Mouse (Mus musculus): Measurements from ENCODE around the gene Olfr1272.
"Not testable (repeated sequence)": the region's sequence is repeated elsewhere in the genome, so short reads cannot be mapped to it uniquely, and the experiment has no call there.

The Olfr1272 gene

GRCm38 (mm10) chr2:90292741-90293140, at the start of gene Olfr1272:
Olfr1272 (minus strand) TSS chr2:90292841.
- DNase-seq = no peak

- DNase-seq = not testable (repeated sequence)
Observed at GRCm38 (mm10) chr2:90321900-90322299, 29.3 kb upstream of the Olfr1272 start, which contains the start of gene Gm13769. Gm13769 (plus strand) TSS chr2:90322200.

- DNase-seq = no peak
Observed at GRCm38 (mm10) chr2:90270932-90271331, 21.7 kb downstream of the Olfr1272 start, which contains the start of gene Olfr1271. Olfr1271 (minus strand) TSS chr2:90271032.

- no peak for DNase-seq
Observed at GRCm38 (mm10) chr2:90257492-90257891, 35.1 kb downstream of the Olfr1272 start, which contains the start of gene Olfr142. Olfr142 (minus strand) TSS chr2:90257592.

All from cerebellum, postnatal 10 days (tissue).